Mouse (Mus musculus): ENCODE measurements around the gene Fam53b. TPM values are rescaled to one million over a fixed set of nuclear protein-coding genes. Genes with fewer than 3 reads are reported as not detected.

Gene Fam53b
- polyA plus RNA-seq, 1 experiment from 2014 or later, result 20.4 TPM

GRCm38 (mm10) chr7:132778630-132779029, 35.1 kb downstream of the Fam53b start:
- 84% methylated on average over 13 of the region's 13 CpGs for WGBS
- Histone ChIP-seq H3K27ac (ENCODE audit: low read depth) (no peak overlapping the region), H3K4me3 (ENCODE audit: low read depth, low read length) (no peak overlapping the region), H3K4me2 (ENCODE audit: low read length) (no peak overlapping the region), H3K27me3 (replicated peaks; ENCODE audit: control insufficient read depth, insufficient read depth, low read length) (no peaks in the 10 kb centered on the region), H3K4me1 (replicated peaks; ENCODE audit: control insufficient read depth, insufficient read depth, low read length) (peaks cover 12% of the 10 kb centered on the region), H3K36me3 (ENCODE audit: control insufficient read depth, insufficient read depth, low read length) (peaks cover 46% of the 10 kb centered on the region), H3K9ac (ENCODE audit: low read length) (no peak overlapping the region), H3K9me3 (ENCODE audit: control insufficient read depth, low read length) (no peaks in the 10 kb centered on the region)
- ATAC-seq (replicated peaks; ENCODE audit: low FRiP score, low TSS enrichment, low read depth), result no peak
- DNase-seq (ENCODE audit: low spot score), result no peak

DNA sequence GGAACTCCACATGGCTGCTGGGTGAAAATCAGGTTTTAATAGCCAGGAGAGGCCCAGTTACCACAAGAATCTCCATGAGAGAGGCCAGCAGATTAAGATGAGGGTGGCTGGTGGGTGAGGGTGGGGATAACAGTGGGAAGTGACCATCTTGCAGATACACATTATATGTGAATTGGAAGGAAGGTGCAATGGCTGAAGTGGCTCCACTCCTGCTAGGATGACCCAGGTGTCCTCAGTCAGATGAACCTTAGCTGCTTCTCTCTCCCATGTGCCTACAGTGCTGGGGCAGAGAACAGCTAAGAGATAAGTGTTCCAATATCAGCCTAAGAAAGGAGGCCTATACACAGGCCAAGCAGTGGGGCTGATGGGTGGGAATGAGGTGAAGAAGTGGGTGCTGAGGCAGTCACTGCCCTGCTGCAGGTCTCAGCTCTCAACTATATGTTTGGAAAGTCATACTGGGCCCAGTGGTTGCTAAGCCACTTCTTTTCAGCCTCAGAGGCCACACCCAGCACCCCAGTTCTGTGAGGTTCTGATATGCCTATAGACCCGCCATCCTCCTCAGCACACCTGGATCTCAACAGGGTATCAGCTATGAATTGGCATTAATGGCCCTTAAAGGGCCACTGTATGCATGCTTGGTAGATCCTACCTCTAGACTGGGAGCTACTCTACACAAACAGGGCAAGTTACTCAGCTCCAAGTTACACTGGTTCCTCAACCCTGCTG, 35.8 kb downstream of the Fam53b start:
- ATAC-seq (replicated peaks; ENCODE audit: low FRiP score, low TSS enrichment, low read depth) (no peak), DNase-seq (ENCODE audit: low spot score) (no peak)
- Histone ChIP-seq H3K27ac (ENCODE audit: low read depth) (no peak overlapping the region), H3K4me1 (replicated peaks; ENCODE audit: control insufficient read depth, insufficient read depth, low read length) (peaks cover 12% of the 10 kb centered on the region), H3K4me2 (ENCODE audit: low read length) (no peak overlapping the region), H3K4me3 (ENCODE audit: low read depth, low read length) (no peak overlapping the region), H3K27me3 (replicated peaks; ENCODE audit: control insufficient read depth, insufficient read depth, low read length) (no peaks in the 10 kb centered on the region), H3K9me3 (ENCODE audit: control insufficient read depth, low read length) (no peaks in the 10 kb centered on the region), H3K9ac (ENCODE audit: low read length) (no peak overlapping the region), H3K36me3 (ENCODE audit: control insufficient read depth, insufficient read depth, low read length) (peaks cover 50% of the 10 kb centered on the region)
- WGBS, result 95% methylated on average over 1 of the region's 1 CpGs

- H3K9ac ChIP-seq (ENCODE audit: low read length), result no peak overlapping the region
- WGBS, result 89% methylated on average over 7 of the region's 7 CpGs
- no peak overlapping the region for H3K4me2 ChIP-seq (ENCODE audit: low read length)
- no peak for ATAC-seq (replicated peaks; ENCODE audit: low FRiP score, low TSS enrichment, low read depth)
- no peak overlapping the region for H3K27ac ChIP-seq (ENCODE audit: low read depth)
- peaks cover 12% of the 10 kb centered on the region for H3K4me1 ChIP-seq (replicated peaks; ENCODE audit: control insufficient read depth, insufficient read depth, low read length)
- H3K27me3 ChIP-seq (replicated peaks; ENCODE audit: control insufficient read depth, insufficient read depth, low read length), result no peaks in the 10 kb centered on the region
- H3K4me3 ChIP-seq (ENCODE audit: low read depth, low read length), result no peak overlapping the region
- peaks cover 50% of the 10 kb centered on the region for H3K36me3 ChIP-seq (ENCODE audit: control insufficient read depth, insufficient read depth, low read length)
- DNase-seq (ENCODE audit: low spot score), result no peak
- H3K9me3 ChIP-seq (ENCODE audit: control insufficient read depth, low read length), result no peaks in the 10 kb centered on the region
Measured at GRCm38 (mm10) chr7:132777117-132777516, 36.6 kb downstream of the Fam53b start.

- H3K36me3 ChIP-seq (ENCODE audit: control insufficient read depth, insufficient read depth, low read length), result peaks cover 50% of the 10 kb centered on the region
- H3K9me3 ChIP-seq (ENCODE audit: control insufficient read depth, low read length), result no peaks in the 10 kb centered on the region
- H3K4me2 ChIP-seq (ENCODE audit: low read length), result no peak overlapping the region
- no peak overlapping the region for H3K27ac ChIP-seq (ENCODE audit: low read depth)
- no peak overlapping the region for H3K9ac ChIP-seq (ENCODE audit: low read length)
- 79% methylated on average over 7 of the region's 7 CpGs for WGBS
- no peaks in the 10 kb centered on the region for H3K27me3 ChIP-seq (replicated peaks; ENCODE audit: control insufficient read depth, insufficient read depth, low read length)
- peaks cover 12% of the 10 kb centered on the region for H3K4me1 ChIP-seq (replicated peaks; ENCODE audit: control insufficient read depth, insufficient read depth, low read length)
- H3K4me3 ChIP-seq (ENCODE audit: low read depth, low read length), result no peak overlapping the region
- DNase-seq (ENCODE audit: low spot score) (no peak), ATAC-seq (replicated peaks; ENCODE audit: low FRiP score, low TSS enrichment, low read depth) (no peak)
Measured at GRCm38 (mm10) chr7:132776338-132777111, 37.2 kb downstream of the Fam53b start.

DNA sequence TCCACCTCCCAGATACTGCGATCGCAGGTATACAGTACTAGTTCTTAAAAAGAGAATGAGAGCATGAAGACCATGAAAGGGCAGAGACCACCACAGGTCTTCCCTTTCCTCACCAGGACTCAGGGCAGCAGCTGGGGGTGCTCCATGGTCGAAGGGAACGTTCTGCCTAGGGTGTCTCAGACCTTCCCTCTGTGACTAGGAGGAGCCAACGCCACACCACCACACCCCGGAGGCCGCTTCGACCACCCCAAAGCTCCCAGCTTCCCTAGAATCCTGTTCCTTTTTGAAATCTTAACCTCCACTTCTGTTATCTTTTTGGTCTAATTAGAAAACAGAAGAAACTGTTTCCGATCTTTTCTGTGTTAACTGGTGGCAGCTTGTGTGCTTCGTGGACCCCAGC, 37.8 kb downstream of the Fam53b start:
- peaks cover 6% of the 10 kb centered on the region for H3K4me1 ChIP-seq (replicated peaks; ENCODE audit: control insufficient read depth, insufficient read depth, low read length)
- no peak overlapping the region for H3K4me3 ChIP-seq (ENCODE audit: low read depth, low read length)
- H3K27ac ChIP-seq (ENCODE audit: low read depth), result no peak overlapping the region
- H3K27me3 ChIP-seq (replicated peaks; ENCODE audit: control insufficient read depth, insufficient read depth, low read length), result no peaks in the 10 kb centered on the region
- H3K9ac ChIP-seq (ENCODE audit: low read length), result no peak overlapping the region
- H3K4me2 ChIP-seq (ENCODE audit: low read length), result no peak overlapping the region
- no peak for DNase-seq (ENCODE audit: low spot score)
- WGBS, result 96% methylated on average over 10 of the region's 10 CpGs
- no peak for ATAC-seq (replicated peaks; ENCODE audit: low FRiP score, low TSS enrichment, low read depth)
- H3K36me3 ChIP-seq (ENCODE audit: control insufficient read depth, insufficient read depth, low read length), result peaks cover 50% of the 10 kb centered on the region
- H3K9me3 ChIP-seq (ENCODE audit: control insufficient read depth, low read length), result no peaks in the 10 kb centered on the region

DNA sequence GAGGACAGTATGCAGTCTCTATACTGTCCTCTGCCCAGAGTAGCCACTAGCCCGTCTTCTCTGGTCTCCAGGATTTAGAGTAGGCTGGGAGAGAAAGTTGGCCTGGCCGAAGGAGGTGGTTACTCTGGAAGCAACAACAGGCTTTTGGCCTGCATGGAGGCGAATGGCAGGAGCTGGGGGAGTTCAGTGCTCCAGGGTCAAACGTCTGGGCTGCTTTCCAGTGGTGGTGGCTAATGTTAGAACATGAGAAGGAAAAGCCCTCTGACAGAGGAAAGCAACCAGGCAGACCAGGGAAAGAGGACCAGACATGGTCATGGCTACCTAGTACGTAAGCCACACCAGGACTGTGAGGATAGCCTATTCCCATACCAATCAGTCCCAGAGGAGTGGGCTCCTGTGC, 38.4 kb downstream of the Fam53b start:
- Histone ChIP-seq H3K4me1 (replicated peaks; ENCODE audit: control insufficient read depth, insufficient read depth, low read length) (peaks cover under 1% of the 10 kb centered on the region; the same call in 1 of the 2 replicates), H3K27ac (ENCODE audit: low read depth) (no peak overlapping the region), H3K36me3 (ENCODE audit: control insufficient read depth, insufficient read depth, low read length) (peaks cover 53% of the 10 kb centered on the region), H3K4me3 (ENCODE audit: low read depth, low read length) (no peak overlapping the region), H3K4me2 (ENCODE audit: low read length) (no peak overlapping the region), H3K9me3 (ENCODE audit: control insufficient read depth, low read length) (no peaks in the 10 kb centered on the region), H3K27me3 (replicated peaks; ENCODE audit: control insufficient read depth, insufficient read depth, low read length) (no peaks in the 10 kb centered on the region), H3K9ac (ENCODE audit: low read length) (no peak overlapping the region)
- DNase-seq (ENCODE audit: low spot score) (no peak), ATAC-seq (replicated peaks; ENCODE audit: low FRiP score, low TSS enrichment, low read depth) (no peak)
- 89% methylated on average over 5 of the region's 5 CpGs for WGBS

DNA sequence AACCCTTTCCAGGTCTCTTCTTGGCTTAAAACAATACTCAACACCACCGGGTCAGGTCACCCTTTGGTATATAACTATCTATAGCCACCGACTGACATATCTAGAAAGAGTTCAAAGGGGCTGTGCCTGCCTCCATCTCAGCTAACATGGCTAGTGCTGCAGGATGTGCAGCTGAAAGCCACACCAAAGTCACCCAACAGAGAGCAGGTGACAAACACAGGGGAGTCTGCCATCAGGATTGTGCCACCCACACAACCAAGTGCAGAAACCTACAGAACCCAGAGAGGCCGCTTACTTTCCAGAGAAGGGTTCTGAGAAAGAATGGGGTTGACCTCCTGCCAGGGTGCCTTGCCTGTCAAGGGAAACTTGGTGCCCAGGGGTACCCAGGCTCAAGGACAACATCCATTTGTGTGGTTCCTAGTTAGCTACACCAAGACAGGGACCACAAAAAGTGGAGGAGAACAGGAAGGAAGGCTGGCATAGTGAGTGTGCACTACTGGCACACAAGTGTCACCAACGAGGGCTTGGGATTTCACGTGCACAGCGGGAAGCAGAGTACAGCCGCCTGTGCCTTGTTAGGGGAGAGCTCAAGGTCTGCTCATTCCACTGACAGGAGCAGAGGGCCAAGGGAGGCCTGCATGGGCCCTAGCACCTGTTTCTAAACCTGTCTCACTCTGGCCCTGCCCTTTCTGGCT, 40.5 kb downstream of the Fam53b start:
- no peak overlapping the region for H3K27ac ChIP-seq (ENCODE audit: low read depth)
- no peaks in the 10 kb centered on the region for H3K27me3 ChIP-seq (replicated peaks; ENCODE audit: control insufficient read depth, insufficient read depth, low read length)
- H3K9ac ChIP-seq (ENCODE audit: low read length), result no peak overlapping the region
- no peaks in the 10 kb centered on the region for H3K9me3 ChIP-seq (ENCODE audit: control insufficient read depth, low read length)
- no peaks in the 10 kb centered on the region for H3K4me1 ChIP-seq (replicated peaks; ENCODE audit: control insufficient read depth, insufficient read depth, low read length)
- WGBS, result 88% methylated on average over 7 of the region's 7 CpGs
- no peak for DNase-seq (ENCODE audit: low spot score)
- H3K4me3 ChIP-seq (ENCODE audit: low read depth, low read length), result no peak overlapping the region
- H3K36me3 ChIP-seq (ENCODE audit: control insufficient read depth, insufficient read depth, low read length), result peaks cover 46% of the 10 kb centered on the region
- ATAC-seq (replicated peaks; ENCODE audit: low FRiP score, low TSS enrichment, low read depth), result no peak
- H3K4me2 ChIP-seq (ENCODE audit: low read length), result no peak overlapping the region

- Histone ChIP-seq H3K27me3 (replicated peaks; ENCODE audit: control insufficient read depth, insufficient read depth, low read length) (no peaks in the 10 kb centered on the region), H3K9me3 (ENCODE audit: control insufficient read depth, low read length) (no peaks in the 10 kb centered on the region), H3K9ac (ENCODE audit: low read length) (no peak overlapping the region), H3K4me3 (ENCODE audit: low read depth, low read length) (no peak overlapping the region), H3K4me1 (replicated peaks; ENCODE audit: control insufficient read depth, insufficient read depth, low read length) (no peaks in the 10 kb centered on the region), H3K27ac (ENCODE audit: low read depth) (no peak overlapping the region), H3K36me3 (ENCODE audit: control insufficient read depth, insufficient read depth, low read length) (peaks cover 39% of the 10 kb centered on the region; the same call in 1 of the 2 replicates), H3K4me2 (ENCODE audit: low read length) (no peak overlapping the region)
- WGBS, result 83% methylated on average over 5 of the region's 5 CpGs
- ATAC-seq (replicated peaks; ENCODE audit: low FRiP score, low TSS enrichment, low read depth) (no peak), DNase-seq (ENCODE audit: low spot score) (no peak)
Measured at GRCm38 (mm10) chr7:132772440-132772839, 41.2 kb downstream of the Fam53b start.

Measured in intestine, embryonic 14.5 days (tissue).